Mouse (Mus musculus): Measurements from ENCODE around the gene Snph. TPM values are rescaled to one million over a fixed set of nuclear protein-coding genes. Genes with fewer than 3 reads are reported as not detected.

Snph gene
- total and polyA plus RNA-seq, 3 experiments, result not detected

- H3K4me1 ChIP-seq (ENCODE audit: control insufficient read depth in 1 of 2, insufficient read depth in 2 of 2), result peaks cover 0 to 4% of the 10 kb centered on the region in 2 experiments; a peak in 2 of 4 replicates
- no peak overlapping the region for H3K4me2 ChIP-seq (ENCODE audit: insufficient read depth, low read depth, poor library complexity, severe bottlenecking)
- in situ Hi-C loops (cut with MboI; ENCODE audit: low pct_ligation_motif_present, low pct_unique_long_range_greater_than_20kb, low sequenced_read_pairs), result no loop called here
- DNase-seq (ENCODE audit: extremely low read depth), result no peak
- no peak overlapping the region for H3K27ac ChIP-seq (ENCODE audit: insufficient read depth, low read depth)
- peaks cover 80% of the 10 kb centered on the region for H3K27me3 ChIP-seq (replicated peaks)
- no peak overlapping the region for H3K9ac ChIP-seq (ENCODE audit: insufficient read depth, low read depth)
- H3K36me3 ChIP-seq (replicated peaks in 1 of 2; ENCODE audit: control insufficient read depth in 1 of 2, insufficient read depth in 1 of 2, low read length in 1 of 2), result no peaks in the 10 kb centered on the region
- no peak for TF ChIP-seq MAZ (IDR thresholded peaks at IDR 0.05; ENCODE audit: low read depth, low read length)
- no peak for TF ChIP-seq USF2 (conservative IDR thresholded peaks at IDR 0.05; ENCODE audit: low read depth, low read length)
- no peak for TF ChIP-seq NRF1 (IDR thresholded peaks at IDR 0.05; ENCODE audit: low read depth, low read length)
- TF ChIP-seq E2F4 (IDR thresholded peaks at IDR 0.05; ENCODE audit: insufficient replicate concordance, low read depth, low read length), result no peak
- no peak for TF ChIP-seq MXI1 (IDR thresholded peaks at IDR 0.05; ENCODE audit: low read depth, low read length)
- no peak for TF ChIP-seq IRF4 (IDR thresholded peaks at IDR 0.05; ENCODE audit: low read depth, low read length)
- no peak for TF ChIP-seq POLR2A (IDR thresholded peaks at IDR 0.05; ENCODE audit: low read depth, low read length)
- TF ChIP-seq JUN (IDR thresholded peaks at IDR 0.05; ENCODE audit: insufficient read depth, low read depth, low read length), result no peak
- no peak for TF ChIP-seq BHLHE40 (IDR thresholded peaks at IDR 0.05; ENCODE audit: low read depth, low read length)
- TF ChIP-seq ELF1 (IDR thresholded peaks at IDR 0.05; ENCODE audit: low read depth, low read length), result no peak
- TF ChIP-seq SMC3 (IDR thresholded peaks at IDR 0.05; ENCODE audit: low read depth, low read length), result no peak
- TF ChIP-seq GABPA (IDR thresholded peaks at IDR 0.05; ENCODE audit: insufficient replicate concordance, low read depth, low read length), result no peak
- TF ChIP-seq MEF2A (IDR thresholded peaks at IDR 0.05; ENCODE audit: borderline replicate concordance, low read depth, low read length), result no peak
- no peak for TF ChIP-seq UBTF (IDR thresholded peaks at IDR 0.05; ENCODE audit: low read depth, low read length)
- no peak for TF ChIP-seq MAFK (IDR thresholded peaks at IDR 0.05; ENCODE audit: insufficient replicate concordance, low read length)
- no peak for TF ChIP-seq MAX (IDR thresholded peaks at IDR 0.05; ENCODE audit: low read length)
- TF ChIP-seq RAD21 (IDR thresholded peaks at IDR 0.05; ENCODE audit: low read depth, low read length), result no peak
- TF ChIP-seq KAT2A (IDR thresholded peaks at IDR 0.05; ENCODE audit: insufficient replicate concordance, low read length), result no peak
- dilution Hi-C loops (cut with MboI; ENCODE audit: extremely low pct_ligation_motif_present, extremely low pct_unique_long_range_greater_than_20kb, low sequenced_read_pairs), result no loop called here
- no peak overlapping the region for H3K4me3 ChIP-seq (replicated peaks in 1 of 3; ENCODE audit: low read depth in 2 of 3, low read length in 2 of 3, poor library complexity in 1 of 3)
- no peaks in the 10 kb centered on the region for H3K9me3 ChIP-seq (replicated peaks; ENCODE audit: low read length)
- no peaks in the 10 kb centered on the region for H3K79me2 ChIP-seq (replicated peaks; ENCODE audit: control insufficient read depth, extremely low read depth, insufficient read depth, poor library complexity, severe bottlenecking)
These were observed 24.0 kb downstream of the Snph start for GRCm38 (mm10) chr2:151608435-151608834.

- Histone ChIP-seq H3K36me3 (replicated peaks in 1 of 2; ENCODE audit: control insufficient read depth in 1 of 2, insufficient read depth in 1 of 2, low read length in 1 of 2) (no peaks in the 10 kb centered on the region), H3K4me3 (replicated peaks in 1 of 3; ENCODE audit: low read depth in 2 of 3, low read length in 2 of 3, poor library complexity in 1 of 3) (no peak overlapping the region), H3K27ac (ENCODE audit: insufficient read depth, low read depth) (no peak overlapping the region), H3K9me3 (replicated peaks; ENCODE audit: low read length) (no peaks in the 10 kb centered on the region), H3K9ac (ENCODE audit: insufficient read depth, low read depth) (no peak overlapping the region), H3K4me2 (ENCODE audit: insufficient read depth, low read depth, poor library complexity, severe bottlenecking) (no peak overlapping the region), H3K79me2 (replicated peaks; ENCODE audit: control insufficient read depth, extremely low read depth, insufficient read depth, poor library complexity, severe bottlenecking) (no peaks in the 10 kb centered on the region), H3K27me3 (replicated peaks) (peaks cover 86% of the 10 kb centered on the region), H3K4me1 (ENCODE audit: control insufficient read depth in 1 of 2, insufficient read depth in 2 of 2) (peaks cover 0 to 4% of the 10 kb centered on the region in 2 experiments; a peak in 2 of 4 replicates)
- in situ Hi-C loops (cut with MboI; ENCODE audit: low pct_ligation_motif_present, low pct_unique_long_range_greater_than_20kb, low sequenced_read_pairs) (no loop called here), dilution Hi-C loops (cut with MboI; ENCODE audit: extremely low pct_ligation_motif_present, extremely low pct_unique_long_range_greater_than_20kb, low sequenced_read_pairs) (no loop called here)
- no peak for TF ChIP-seq RAD21 (IDR thresholded peaks at IDR 0.05; ENCODE audit: low read depth, low read length)
- peak; percentile 21; the same call in 1 of the 2 replicates for TF ChIP-seq CHD2 (IDR thresholded peaks at IDR 0.05; ENCODE audit: low read length)
- TF ChIP-seq ELF1 (IDR thresholded peaks at IDR 0.05; ENCODE audit: low read depth, low read length), result peak; percentile 61; the same call in 1 of the 2 replicates
- no peak for TF ChIP-seq IRF4 (IDR thresholded peaks at IDR 0.05; ENCODE audit: low read depth, low read length)
- peak; percentile 1 for DNase-seq (ENCODE audit: extremely low read depth)
These were observed 26.9 kb downstream of the Snph start for GRCm38 (mm10) chr2:151605437-151605987.

Measured in CH12.LX (cell line).